Mouse (Mus musculus): ENCODE results near the gene Pax3. TPM values are rescaled to one million over a fixed set of nuclear protein-coding genes. Genes with fewer than 3 reads are reported as not detected.

Pax3 gene
- 0.54 and 0.69 TPM in 2 replicates for polyA plus RNA-seq (2012; rRNA removed)
- polyA plus RNA-seq (2014; fragmentation: Nextera tagmentation; extraction: Ambion mirVana): 0.97 and 0.99 TPM in 2 replicates

DNA sequence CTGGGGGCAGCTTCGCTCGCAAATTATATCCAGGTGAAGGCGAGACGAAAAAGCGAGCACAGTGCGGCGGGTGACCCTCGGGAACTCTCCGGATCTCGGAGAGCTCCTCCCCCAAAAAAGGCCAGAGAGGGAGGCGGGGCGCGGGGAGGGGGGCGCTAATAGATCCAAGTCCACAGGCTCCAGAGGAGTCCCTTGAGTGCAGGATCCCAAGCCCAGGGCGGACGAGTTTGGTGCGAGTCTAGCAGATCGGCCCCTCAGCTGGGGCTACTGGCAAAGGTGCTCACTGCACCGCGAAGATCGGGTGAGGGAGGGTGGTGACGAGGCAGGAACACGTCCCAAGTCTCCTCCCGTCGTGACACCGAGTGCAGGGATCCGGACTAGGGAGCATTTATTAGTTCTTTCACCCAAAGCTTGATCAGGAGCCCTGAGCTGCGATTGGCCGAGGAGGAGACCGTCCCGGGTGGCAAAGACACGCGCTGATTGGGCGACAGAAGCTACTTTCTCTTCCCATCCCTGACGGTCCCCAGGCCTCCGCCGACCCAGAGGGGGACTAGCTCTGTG, at the start of gene Pax3:
Gene Pax3 (minus strand): TSS at position 384 of the 561 bp plus-strand sequence.
- no peak for TF ChIP-seq POLR2A (IDR thresholded peaks at IDR 0.05; ENCODE audit: borderline replicate concordance, extremely low read depth, insufficient read depth, insufficient read length)
- H3K36me3 ChIP-seq (ENCODE audit: control insufficient read depth, insufficient read depth, low read length): no peaks in the 10 kb centered on the region
- H3K9me3 ChIP-seq (ENCODE audit: control insufficient read depth, low read length): no peaks in the 10 kb centered on the region
- ATAC-seq (ENCODE audit: low FRiP score, low read depth): peak; percentile 31
- WGBS: under 1% methylated on average over 34 of the region's 37 CpGs
- H3K4me2 ChIP-seq (replicated peaks; ENCODE audit: low read depth, low read length, severe bottlenecking): peak within 1 kb of the TSS; percentile 51
- peaks cover 97% of the 10 kb centered on the region for H3K27me3 ChIP-seq (ENCODE audit: control insufficient read depth, insufficient read depth, low read length)
- H3K9ac ChIP-seq (ENCODE audit: low read depth, low read length, severe bottlenecking): no peak within 1 kb of the TSS
- no peak for DNase-seq (ENCODE audit: low spot score)
- H3K27ac ChIP-seq (replicated peaks; ENCODE audit: low read depth, low read length): no peak within 1 kb of the TSS
- peak within 1 kb of the TSS; percentile 35 for H3K4me3 ChIP-seq (replicated peaks; ENCODE audit: low read length)
- peaks cover 7% of the 10 kb centered on the region for H3K4me1 ChIP-seq (ENCODE audit: control insufficient read depth, insufficient read depth, low read length)

GRCm38 (mm10) chr1:78234306-78234705, 37.4 kb upstream of the Pax3 start:
- H3K4me2 ChIP-seq (replicated peaks; ENCODE audit: low read depth, low read length, severe bottlenecking): no peak overlapping the region
- H3K9ac ChIP-seq (ENCODE audit: low read depth, low read length, severe bottlenecking): no peak overlapping the region
- no peak overlapping the region for H3K4me3 ChIP-seq (replicated peaks; ENCODE audit: low read length)
- H3K36me3 ChIP-seq (ENCODE audit: control insufficient read depth, insufficient read depth, low read length): no peaks in the 10 kb centered on the region
- no peak for TF ChIP-seq POLR2A (IDR thresholded peaks at IDR 0.05; ENCODE audit: borderline replicate concordance, extremely low read depth, insufficient read depth, insufficient read length)
- no peak overlapping the region for H3K27ac ChIP-seq (replicated peaks; ENCODE audit: low read depth, low read length)
- H3K27me3 ChIP-seq (ENCODE audit: control insufficient read depth, insufficient read depth, low read length): no peaks in the 10 kb centered on the region; the same call in 1 of the 2 replicates
- WGBS: 67% methylated on average over 5 of the region's 5 CpGs
- ATAC-seq (ENCODE audit: low FRiP score, low read depth) (no peak), DNase-seq (ENCODE audit: low spot score) (no peak)
- H3K9me3 ChIP-seq (ENCODE audit: control insufficient read depth, low read length): no peaks in the 10 kb centered on the region
- peaks cover 3% of the 10 kb centered on the region; the same call in 1 of the 2 replicates for H3K4me1 ChIP-seq (ENCODE audit: control insufficient read depth, insufficient read depth, low read length)

GRCm38 (mm10) chr1:78231901-78232546, 35.1 kb upstream of the Pax3 start:
- WGBS: 39% methylated on average over 10 of the region's 10 CpGs
- Histone ChIP-seq H3K36me3 (ENCODE audit: control insufficient read depth, insufficient read depth, low read length) (no peaks in the 10 kb centered on the region), H3K9ac (ENCODE audit: low read depth, low read length, severe bottlenecking) (no peak overlapping the region), H3K9me3 (ENCODE audit: control insufficient read depth, low read length) (no peaks in the 10 kb centered on the region), H3K4me2 (replicated peaks; ENCODE audit: low read depth, low read length, severe bottlenecking) (no peak overlapping the region), H3K4me1 (ENCODE audit: control insufficient read depth, insufficient read depth, low read length) (peaks cover 3% of the 10 kb centered on the region; the same call in 1 of the 2 replicates), H3K27ac (replicated peaks; ENCODE audit: low read depth, low read length) (peak overlapping the region; percentile 35; the same call in 1 of the 2 replicates), H3K27me3 (ENCODE audit: control insufficient read depth, insufficient read depth, low read length) (no peaks in the 10 kb centered on the region; the same call in 1 of the 2 replicates), H3K4me3 (replicated peaks; ENCODE audit: low read length) (no peak overlapping the region)
- no peak for ATAC-seq (ENCODE audit: low FRiP score, low read depth)
- peak; percentile 90 for DNase-seq (ENCODE audit: low spot score)
- TF ChIP-seq POLR2A (IDR thresholded peaks at IDR 0.05; ENCODE audit: borderline replicate concordance, extremely low read depth, insufficient read depth, insufficient read length): no peak

DNA sequence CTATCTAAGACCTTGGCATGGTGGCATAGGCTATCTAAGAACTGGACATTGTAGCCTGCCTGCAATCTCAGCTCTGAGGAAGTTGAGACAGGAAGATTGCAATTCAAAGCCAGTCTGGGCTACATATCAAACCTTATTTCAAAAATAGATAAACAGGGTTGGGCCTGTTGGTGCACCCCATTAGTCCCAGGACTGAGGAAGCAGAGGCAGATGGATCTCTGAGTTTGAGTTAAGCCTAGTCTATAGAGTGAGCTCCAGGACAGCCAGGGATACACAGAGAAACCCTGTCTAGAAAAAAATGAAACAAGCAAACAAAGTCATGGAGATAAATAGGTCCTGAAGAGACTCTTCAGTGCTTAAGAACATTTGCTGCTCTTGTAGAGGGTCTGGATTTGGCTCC, 32.9 kb upstream of the Pax3 start:
- Histone ChIP-seq H3K36me3 (ENCODE audit: control insufficient read depth, insufficient read depth, low read length) (no peaks in the 10 kb centered on the region), H3K9ac (ENCODE audit: low read depth, low read length, severe bottlenecking) (no peak overlapping the region), H3K4me2 (replicated peaks; ENCODE audit: low read depth, low read length, severe bottlenecking) (no peak overlapping the region), H3K9me3 (ENCODE audit: control insufficient read depth, low read length) (no peaks in the 10 kb centered on the region), H3K4me1 (ENCODE audit: control insufficient read depth, insufficient read depth, low read length) (peaks cover 3% of the 10 kb centered on the region; the same call in 1 of the 2 replicates), H3K4me3 (replicated peaks; ENCODE audit: low read length) (no peak overlapping the region), H3K27me3 (ENCODE audit: control insufficient read depth, insufficient read depth, low read length) (no peaks in the 10 kb centered on the region; the same call in 1 of the 2 replicates), H3K27ac (replicated peaks; ENCODE audit: low read depth, low read length) (no peak overlapping the region)
- ATAC-seq (ENCODE audit: low FRiP score, low read depth) (no peak), DNase-seq (ENCODE audit: low spot score) (no peak)
- TF ChIP-seq POLR2A (IDR thresholded peaks at IDR 0.05; ENCODE audit: borderline replicate concordance, extremely low read depth, insufficient read depth, insufficient read length): no peak

GRCm38 (mm10) chr1:78228771-78229170, 31.8 kb upstream of the Pax3 start:
- WGBS: 67% methylated on average over 5 of the region's 5 CpGs

More at GRCm38 (mm10) chr1:78228771-78229170, 31.8 kb upstream of the Pax3 start:
- H3K27me3 ChIP-seq (ENCODE audit: control insufficient read depth, insufficient read depth, low read length): no peaks in the 10 kb centered on the region; the same call in 1 of the 2 replicates
- H3K4me3 ChIP-seq (replicated peaks; ENCODE audit: low read length): no peak overlapping the region
- no peaks in the 10 kb centered on the region for H3K36me3 ChIP-seq (ENCODE audit: control insufficient read depth, insufficient read depth, low read length)
- TF ChIP-seq POLR2A (IDR thresholded peaks at IDR 0.05; ENCODE audit: borderline replicate concordance, extremely low read depth, insufficient read depth, insufficient read length): no peak
- H3K9ac ChIP-seq (ENCODE audit: low read depth, low read length, severe bottlenecking): no peak overlapping the region
- DNase-seq (ENCODE audit: low spot score) (no peak), ATAC-seq (ENCODE audit: low FRiP score, low read depth) (no peak)
- H3K9me3 ChIP-seq (ENCODE audit: control insufficient read depth, low read length): no peaks in the 10 kb centered on the region
- no peak overlapping the region for H3K27ac ChIP-seq (replicated peaks; ENCODE audit: low read depth, low read length)
- peaks cover 3% of the 10 kb centered on the region; the same call in 1 of the 2 replicates for H3K4me1 ChIP-seq (ENCODE audit: control insufficient read depth, insufficient read depth, low read length)
- no peak overlapping the region for H3K4me2 ChIP-seq (replicated peaks; ENCODE audit: low read depth, low read length, severe bottlenecking)

Data from limb, embryonic 14.5 days (tissue).